Mouse (Mus musculus) adrenal gland, postnatal 36 days (tissue): ENCODE measurements around the gene Grhl3. TPM values are rescaled to one million over a fixed set of nuclear protein-coding genes. Genes with fewer than 3 reads are reported as not detected.
A peak's percentile ranks its signal among the peaks of the same experiment; 100 is the strongest.

Source experiments
- DNase-seq, 2 experiments: peaks; one replicate each; pipeline ENCODE4 v3.0.0; 2021; ENCODE audit warnings: mixed read lengths in 1 of 2
- total RNA-seq, 2 experiments: library from RNA; stranded (reverse); gene quantifications; 2 replicates each; pipeline ENCODE4 v1.2.3; 2021

The Grhl3 gene
- total RNA-seq, 2 experiments from 2014 or later = not detected

GRCm38 (mm10) chr4:135575365-135576140 is 2.1 kb upstream of the Grhl3 start:
- DNase-seq = peak; percentile 40 to 59

GRCm38 (mm10) chr4:135572276-135572675 is 1.2 kb downstream of the Grhl3 start:
- no peak for DNase-seq

- DNase-seq = peak in 1 of 2 experiments; percentile 51
Measured at GRCm38 (mm10) chr4:135571037-135571550, 2.3 kb downstream of the Grhl3 start.

- DNase-seq = peak; percentile 45 to 50
Measured at GRCm38 (mm10) chr4:135570152-135571036, 3.0 kb downstream of the Grhl3 start.

GRCm38 (mm10) chr4:135569201-135569600 is 4.2 kb downstream of the Grhl3 start:
- DNase-seq = no peak

GRCm38 (mm10) chr4:135567484-135567883 is 5.9 kb downstream of the Grhl3 start:
- no peak for DNase-seq

DNA sequence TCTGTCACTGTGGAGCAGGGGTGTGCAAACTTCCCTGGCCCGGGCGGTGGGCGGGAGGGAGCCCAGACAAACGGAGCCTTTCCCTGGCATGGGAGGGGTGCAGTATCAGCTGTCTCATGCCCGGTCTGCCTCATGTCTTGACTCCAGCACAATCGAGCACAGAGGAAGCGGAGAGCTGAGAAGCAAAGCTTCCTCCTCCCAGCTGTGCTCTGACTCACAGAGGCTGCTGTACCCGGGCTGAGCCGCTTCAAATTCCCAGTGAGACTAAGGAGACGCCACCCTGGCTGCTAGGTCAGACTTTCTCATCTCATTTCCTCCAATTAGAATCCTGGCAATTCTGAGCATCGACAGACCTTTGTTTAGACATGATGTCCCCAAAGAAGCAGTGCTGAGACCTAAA is 6.4 kb downstream of the Grhl3 start:
- DNase-seq = no peak

GRCm38 (mm10) chr4:135565400-135565799 is 8.0 kb downstream of the Grhl3 start:
- DNase-seq = peak; percentile 40 to 57

- DNase-seq = no peak
Measured at GRCm38 (mm10) chr4:135563794-135564193, 9.6 kb downstream of the Grhl3 start.

- no peak for DNase-seq
Measured at GRCm38 (mm10) chr4:135549323-135549722, 24.1 kb downstream of the Grhl3 start.

GRCm38 (mm10) chr4:135548521-135549077 is 24.8 kb downstream of the Grhl3 start:
- DNase-seq = peak in 1 of 2 experiments; percentile 29

GRCm38 (mm10) chr4:135548108-135548507 is 25.3 kb downstream of the Grhl3 start:
- no peak for DNase-seq

DNA sequence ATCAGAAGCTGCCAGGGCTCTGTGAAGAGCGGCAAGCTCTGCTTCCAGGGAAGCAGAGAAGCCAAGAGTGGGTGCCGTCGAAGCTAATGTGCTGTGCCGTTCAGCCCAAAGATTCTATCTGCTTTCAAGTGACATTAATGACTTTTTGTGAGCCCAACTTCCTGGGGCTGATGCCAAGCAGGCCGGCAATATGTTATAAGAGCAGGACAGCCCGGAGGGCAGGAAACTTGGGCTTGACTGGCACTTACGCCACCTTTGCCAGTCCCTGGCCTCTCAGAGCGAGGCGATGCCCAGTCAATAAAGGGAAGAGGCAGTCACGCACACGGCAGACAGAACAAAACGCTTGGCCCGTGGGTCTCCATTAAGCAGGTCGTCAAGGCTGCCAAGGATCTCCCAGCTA is 25.9 kb downstream of the Grhl3 start:
- peak; percentile 40 to 49 for DNase-seq

- no peak for DNase-seq
Measured at GRCm38 (mm10) chr4:135546793-135547192, 26.6 kb downstream of the Grhl3 start.

- DNase-seq = no peak
Measured at GRCm38 (mm10) chr4:135546008-135546407, 27.4 kb downstream of the Grhl3 start.

GRCm38 (mm10) chr4:135545080-135545511 is 28.3 kb downstream of the Grhl3 start:
- DNase-seq = peak in 1 of 2 experiments; percentile 33

DNA sequence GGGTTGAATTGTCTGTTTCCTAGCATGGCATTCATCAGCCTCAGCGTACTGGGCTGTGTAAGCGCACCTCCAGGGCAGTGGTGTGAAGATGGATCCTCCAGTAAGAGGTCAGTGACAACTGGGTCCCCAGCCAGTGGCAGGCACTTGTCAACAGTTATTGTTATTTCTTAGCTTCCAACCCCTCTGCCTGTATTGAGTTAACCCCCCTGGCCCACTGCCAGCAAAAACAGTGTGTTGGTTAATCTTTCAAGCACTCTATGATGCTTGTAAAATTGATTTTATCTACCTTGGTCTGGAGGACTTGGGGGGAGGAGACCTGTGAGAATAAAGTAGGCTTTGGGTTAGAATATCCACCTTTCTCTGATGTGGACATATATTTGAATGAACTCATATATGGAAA is 29.1 kb downstream of the Grhl3 start:
- no peak for DNase-seq

- no peak for DNase-seq
Measured at GRCm38 (mm10) chr4:135540057-135540456, 33.4 kb downstream of the Grhl3 start.

DNA sequence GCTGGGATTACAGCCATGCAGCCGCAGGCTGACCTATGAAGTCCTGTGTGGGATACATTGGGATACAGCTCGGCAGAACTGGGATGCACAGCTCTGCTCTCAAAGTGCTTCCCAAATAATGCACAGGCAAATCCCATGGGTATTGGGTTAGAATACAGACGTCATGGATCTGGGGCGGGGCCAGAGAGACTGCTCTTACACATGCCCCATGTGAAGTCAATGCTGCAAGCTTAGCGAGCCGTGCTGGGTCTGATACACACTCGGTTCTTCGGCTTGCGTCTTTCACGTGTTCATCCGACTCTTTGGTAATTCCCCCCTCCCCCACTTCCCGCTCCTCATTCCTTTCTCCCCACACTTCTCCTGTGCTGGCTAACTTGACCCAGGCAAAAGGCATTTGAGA is 34.4 kb downstream of the Grhl3 start:
- no peak for DNase-seq

GRCm38 (mm10) chr4:135535021-135535420 is 38.4 kb downstream of the Grhl3 start:
- no peak for DNase-seq

DNA sequence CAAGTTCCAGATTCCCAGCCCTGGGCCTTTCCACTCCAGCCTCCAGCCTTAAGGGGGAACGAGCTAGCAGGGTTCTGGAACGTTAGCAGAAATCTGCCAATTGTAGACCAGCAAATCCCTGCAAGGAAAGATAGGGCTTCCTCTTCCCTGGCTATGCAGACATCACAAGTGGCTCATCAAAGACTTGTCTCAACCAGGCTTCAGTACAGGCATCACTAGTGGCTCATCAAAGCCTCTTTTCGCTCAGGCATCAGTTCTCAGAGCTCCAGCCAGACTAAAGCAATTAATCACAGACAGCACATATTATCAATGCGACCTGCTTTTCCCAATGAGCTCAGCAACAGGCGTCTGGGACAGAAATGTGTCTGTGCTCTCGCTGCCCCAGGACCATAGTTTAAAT is 40.4 kb downstream of the Grhl3 start:
- DNase-seq = no peak
